Mouse (Mus musculus) midbrain, postnatal 0 days (tissue): Measurements from ENCODE around the gene Dpm3. TPM values are rescaled to one million over a fixed set of nuclear protein-coding genes. Genes with fewer than 3 reads are reported as not detected.

Experiments used
- ATAC-seq: fragments of 200-750 bp; cut with Nextera tagmentation; 2 replicates; pipeline ENCODE4 v1.8.0; 2017; ENCODE audit warnings: moderate number of reproducible peaks, mild to moderate bottlenecking, moderate TSS enrichment, moderate library complexity; ENCODE audit not compliant: low FRiP score
- DNase-seq: peaks from one replicate; pipeline ENCODE4 v3.0.0-alpha.2; 2015; ENCODE audit warnings: low spot score
- H3K27ac ChIP-seq: fragments of 300-500 bp; sonication (generic); 2 replicates; pipeline ENCODE4 v1.5.1; 2014; ENCODE audit warnings: low read depth, mild to moderate bottlenecking, low read length, mixed read lengths
- H3K27me3 ChIP-seq: fragments of 300-500 bp; sonication (generic); 2 replicates; pipeline ENCODE4 v1.6.1; 2014; ENCODE audit warnings: low read length, control low read depth, mixed read lengths; ENCODE audit not compliant: insufficient read depth
- H3K36me3 ChIP-seq: fragments of 300-500 bp; sonication (generic); 2 replicates; pipeline ENCODE4 v1.6.1; 2014; ENCODE audit warnings: low read length, control low read depth, mixed read lengths; ENCODE audit not compliant: insufficient read depth
- H3K4me1 ChIP-seq: fragments of 300-500 bp; sonication (generic); 2 replicates; pipeline ENCODE4 v1.6.1; 2014; ENCODE audit warnings: mild to moderate bottlenecking, control low read depth, antibody characterized with exemption, low read length, mixed read lengths; ENCODE audit not compliant: insufficient read depth
- H3K4me2 ChIP-seq: fragments of 300-500 bp; sonication (generic); 2 replicates; pipeline ENCODE4 v1.6.1; 2014; ENCODE audit warnings: low read depth, mild to moderate bottlenecking, low read length, mixed read lengths; ENCODE audit not compliant: poor library complexity, severe bottlenecking
- H3K4me3 ChIP-seq: fragments of 300-500 bp; sonication (generic); 2 replicates; pipeline ENCODE4 v1.5.1; 2014; ENCODE audit warnings: low read depth, mild to moderate bottlenecking, low read length, moderate library complexity
- H3K9ac ChIP-seq: fragments of 300-500 bp; sonication (generic); replicated peaks from 2 replicates; pipeline ENCODE4 v1.6.1; 2014; ENCODE audit warnings: mild to moderate bottlenecking, low read length, moderate library complexity, mixed read lengths; ENCODE audit not compliant: poor library complexity, severe bottlenecking
- H3K9me3 ChIP-seq: fragments of 300-500 bp; sonication (generic); 2 replicates; pipeline ENCODE4 v1.6.1; 2016; ENCODE audit warnings: low read length, control low read depth
- CTCF ChIP-seq: IDR thresholded peaks from 2 replicates; pipeline ENCODE4 v1.5.1; 2016; ENCODE audit warnings: antibody characterized with exemption, mild to moderate bottlenecking
- WGBS: fragments of 180-500 bp; shearing (Covaris S2); extraction: QIAGEN DNeasy Blood & Tissue Kit; methylation state at CpG from one replicate; pipeline ENCODE4 v1.1.7; 2014; 5-methylcytosine and 5-hydroxymethylcytosine counted together
- polyA plus RNA-seq: library from polyadenylated mRNA; unstranded; fragments of >200 nt; fragmentation: Nextera tagmentation; extraction: Ambion mirVana; gene quantifications from 2 replicates; pipeline ENCODE4 v1.2.1, GENCODE M21; 2015
- total RNA-seq: library from RNA; depleted of rRNA; stranded (reverse); fragments of >200 nt; gene quantifications from 2 replicates; pipeline ENCODE4 v1.2.3, GENCODE M21; 2014

The Dpm3 gene
- total and polyA plus RNA-seq, 2 experiments from 2014 or later, result 69.4 to 223 TPM

- H3K9ac ChIP-seq, result no peak overlapping the region
- H3K4me1 ChIP-seq, result no peaks in the 10 kb centered on the region
- no peaks in the 10 kb centered on the region for H3K36me3 ChIP-seq
- ATAC-seq (no peak), DNase-seq (no peak)
- no peak overlapping the region for H3K27ac ChIP-seq
- H3K4me3 ChIP-seq, result no peak overlapping the region
- 64% methylated on average over 5 of the region's 5 CpGs for WGBS
- no peaks in the 10 kb centered on the region for H3K27me3 ChIP-seq
- no peaks in the 10 kb centered on the region for H3K9me3 ChIP-seq
- no peak for TF ChIP-seq CTCF
- no peak overlapping the region for H3K4me2 ChIP-seq
Measured at GRCm38 (mm10) chr3:89287286-89287685, 28.1 kb downstream of the Dpm3 start.

- H3K4me3 ChIP-seq, result no peak overlapping the region
- H3K27ac ChIP-seq, result no peak overlapping the region
- no peaks in the 10 kb centered on the region for H3K9me3 ChIP-seq
- H3K36me3 ChIP-seq, result no peaks in the 10 kb centered on the region
- no peak for DNase-seq
- no peaks in the 10 kb centered on the region for H3K27me3 ChIP-seq
- TF ChIP-seq CTCF, result no peak
- 52% methylated on average over 7 of the region's 7 CpGs for WGBS
- ATAC-seq, result no peak
- H3K9ac ChIP-seq, result no peak overlapping the region
- no peak overlapping the region for H3K4me2 ChIP-seq
- no peaks in the 10 kb centered on the region for H3K4me1 ChIP-seq
Measured at GRCm38 (mm10) chr3:89288503-89288928, 29.4 kb downstream of the Dpm3 start.

- no peak overlapping the region for H3K9ac ChIP-seq
- WGBS, result 81% methylated on average over 10 of the region's 10 CpGs
- no peaks in the 10 kb centered on the region for H3K9me3 ChIP-seq
- DNase-seq (no peak), ATAC-seq (no peak)
- no peak overlapping the region for H3K27ac ChIP-seq
- no peak for TF ChIP-seq CTCF
- H3K4me3 ChIP-seq, result no peak overlapping the region
- no peaks in the 10 kb centered on the region for H3K4me1 ChIP-seq
- H3K27me3 ChIP-seq, result no peaks in the 10 kb centered on the region
- H3K36me3 ChIP-seq, result no peaks in the 10 kb centered on the region
- H3K4me2 ChIP-seq, result no peak overlapping the region
Measured at GRCm38 (mm10) chr3:89291874-89292273, 32.7 kb downstream of the Dpm3 start.

DNA sequence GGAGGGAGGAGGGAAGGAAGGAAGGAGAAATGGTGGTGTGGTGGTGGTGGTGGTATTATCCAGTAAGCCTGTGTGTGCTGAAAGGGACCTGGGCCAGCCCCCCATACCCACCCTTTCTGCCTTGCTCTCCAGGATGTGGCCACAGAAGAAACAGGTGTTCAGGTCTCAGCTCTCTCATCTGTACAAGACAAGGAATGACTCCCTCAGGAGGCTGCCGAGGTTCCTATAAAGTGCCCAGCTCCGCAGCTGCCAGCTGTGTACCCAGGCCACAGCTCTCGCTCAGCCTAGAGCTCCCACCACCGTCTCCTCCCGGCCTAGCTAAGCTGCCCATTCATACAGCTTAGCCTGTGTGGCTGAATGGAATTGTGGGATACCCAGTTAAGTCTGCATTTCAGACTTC, 33.1 kb downstream of the Dpm3 start:
- no peaks in the 10 kb centered on the region for H3K36me3 ChIP-seq
- no peak overlapping the region for H3K4me3 ChIP-seq
- no peaks in the 10 kb centered on the region for H3K27me3 ChIP-seq
- H3K4me2 ChIP-seq, result no peak overlapping the region
- no peak overlapping the region for H3K9ac ChIP-seq
- ATAC-seq (no peak), DNase-seq (no peak)
- no peak for TF ChIP-seq CTCF
- 65% methylated on average over 5 of the region's 5 CpGs for WGBS
- no peaks in the 10 kb centered on the region for H3K9me3 ChIP-seq
- no peak overlapping the region for H3K27ac ChIP-seq
- H3K4me1 ChIP-seq, result no peaks in the 10 kb centered on the region

DNA sequence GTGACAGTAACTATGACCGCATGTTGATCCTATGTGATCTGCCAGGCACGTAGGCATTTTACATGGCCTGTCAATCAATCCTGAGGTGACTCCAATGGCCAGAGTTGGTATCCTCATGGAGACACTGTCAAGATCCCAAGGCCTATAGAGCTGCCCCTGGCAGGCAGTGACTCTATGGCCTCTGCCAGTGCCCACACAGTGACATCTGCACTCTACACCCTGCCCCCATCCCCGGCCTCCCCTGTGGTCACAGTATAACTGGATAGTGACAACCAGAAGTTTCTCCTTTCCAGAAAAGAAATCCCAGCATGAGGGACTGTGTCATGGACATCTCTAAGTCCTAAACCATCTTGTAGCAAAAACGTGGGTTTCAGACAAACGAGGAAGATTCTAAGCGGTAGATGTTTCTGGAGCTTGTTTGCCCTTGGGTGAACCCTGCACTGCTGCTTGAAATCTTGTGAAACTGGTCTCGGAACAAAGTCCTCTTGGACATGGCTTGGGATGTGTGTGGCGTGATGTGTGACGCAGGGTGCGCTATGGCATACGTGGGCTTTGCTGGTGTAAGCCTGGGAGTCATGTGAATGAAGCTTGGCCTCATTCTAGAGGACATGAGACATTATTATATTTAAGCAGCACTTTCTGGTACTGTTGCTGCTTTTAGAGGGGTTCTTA, 34.2 kb downstream of the Dpm3 start:
- DNase-seq (no peak), ATAC-seq (no peak)
- no peaks in the 10 kb centered on the region for H3K4me1 ChIP-seq
- H3K27me3 ChIP-seq, result no peaks in the 10 kb centered on the region
- H3K4me2 ChIP-seq, result no peak overlapping the region
- no peaks in the 10 kb centered on the region for H3K9me3 ChIP-seq
- H3K4me3 ChIP-seq, result no peak overlapping the region
- no peak overlapping the region for H3K9ac ChIP-seq
- 93% methylated on average over 11 of the region's 11 CpGs for WGBS
- TF ChIP-seq CTCF, result no peak
- H3K27ac ChIP-seq, result no peak overlapping the region
- no peaks in the 10 kb centered on the region for H3K36me3 ChIP-seq

GRCm38 (mm10) chr3:89294195-89294594, 35.0 kb downstream of the Dpm3 start:
- H3K27me3 ChIP-seq, result no peaks in the 10 kb centered on the region
- H3K9ac ChIP-seq, result no peak overlapping the region
- H3K9me3 ChIP-seq, result no peaks in the 10 kb centered on the region
- no peak overlapping the region for H3K4me2 ChIP-seq
- 84% methylated on average over 5 of the region's 5 CpGs for WGBS
- DNase-seq (no peak), ATAC-seq (no peak)
- H3K27ac ChIP-seq, result no peak overlapping the region
- H3K36me3 ChIP-seq, result no peaks in the 10 kb centered on the region
- no peak for TF ChIP-seq CTCF
- H3K4me3 ChIP-seq, result no peak overlapping the region
- no peaks in the 10 kb centered on the region for H3K4me1 ChIP-seq
